Mouse (Mus musculus) CD4-positive, CD25-positive, alpha-beta regulatory T cell, adult 2 months (primary cell): Measurements from ENCODE around the gene Gm10518.

Experiments
- DNase-seq: peaks from one replicate; pipeline ENCODE4 v3.0.0-alpha.2; 2012; ENCODE audit warnings: low read depth, low spot score

Gm10518 gene

GRCm38 (mm10) chr1:179833596-179833995 lies 30.4 kb downstream of the Gm10518 start:
- DNase-seq: no peak

- DNase-seq: no peak
Measured at GRCm38 (mm10) chr1:179835753-179836425, 32.7 kb downstream of the Gm10518 start.

- no peak for DNase-seq
Measured at GRCm38 (mm10) chr1:179836426-179837404, 33.5 kb downstream of the Gm10518 start.

GRCm38 (mm10) chr1:179842568-179842967 lies 39.4 kb downstream of the Gm10518 start:
- DNase-seq: no peak

GRCm38 (mm10) chr1:179843981-179844380 lies 40.8 kb downstream of the Gm10518 start:
- DNase-seq: no peak

- peak; percentile 79 for DNase-seq
Measured at GRCm38 (mm10) chr1:179844894-179845293, 41.7 kb downstream of the Gm10518 start.

GRCm38 (mm10) chr1:179845832-179846499 lies 42.8 kb downstream of the Gm10518 start:
- no peak for DNase-seq

- no peak for DNase-seq
Measured at GRCm38 (mm10) chr1:179847173-179847572, 44.0 kb downstream of the Gm10518 start.

- DNase-seq: peak; percentile 73
Measured at GRCm38 (mm10) chr1:179847759-179848389, 44.7 kb downstream of the Gm10518 start.

- DNase-seq: peak; percentile 49
Measured at GRCm38 (mm10) chr1:179853421-179853820, 50.2 kb downstream of the Gm10518 start.
